Mouse (Mus musculus) hindlimb bud, embryonic 11.5 days (tissue): ENCODE data around the gene Lrguk.

Experiments used
- DNase-seq: peaks from one replicate; pipeline ENCODE4 v3.0.0-alpha.2; 2012; ENCODE audit warnings: low read depth, low spot score; ENCODE audit errors: extremely low spot score

Gene Lrguk

DNA sequence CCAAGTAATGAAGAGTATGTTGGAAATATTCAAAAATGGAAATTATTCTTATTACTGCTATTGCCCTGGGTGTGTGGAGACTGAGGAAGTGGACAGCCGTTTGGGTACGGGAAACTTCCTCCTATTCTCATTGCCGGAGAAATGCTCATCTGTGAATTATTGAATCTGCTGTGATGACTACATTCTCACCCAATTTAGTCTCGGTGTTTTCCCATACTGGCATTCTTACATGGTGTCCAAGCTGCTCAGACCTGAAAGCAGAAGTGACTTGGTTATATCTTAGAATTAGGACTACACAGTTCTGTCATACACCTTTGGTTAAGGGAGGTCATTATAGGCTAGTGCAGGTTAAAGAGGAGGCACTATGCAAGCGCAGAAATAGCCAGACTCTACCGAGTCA is 30.5 kb downstream of the Lrguk start:
- no peak for DNase-seq

DNA sequence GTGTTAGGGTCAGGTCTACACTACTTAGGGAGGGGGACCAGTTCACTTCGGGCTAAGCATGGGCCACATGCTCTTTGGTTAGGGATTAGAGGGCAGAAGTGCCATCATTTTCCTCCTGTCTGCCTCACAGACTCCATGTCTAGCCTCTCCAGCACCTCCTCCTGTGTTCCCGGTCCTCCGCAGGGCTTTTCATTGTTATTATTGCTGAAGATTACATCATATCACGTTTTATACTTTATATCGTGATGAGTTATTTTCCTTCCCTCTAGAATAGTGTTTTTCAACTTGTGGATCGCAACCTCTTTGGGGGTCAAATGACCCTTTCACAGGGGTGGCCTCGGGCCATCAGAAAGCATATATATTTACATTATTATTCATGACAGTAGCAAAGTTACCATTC is 37.5 kb downstream of the Lrguk start:
- no peak for DNase-seq

DNA sequence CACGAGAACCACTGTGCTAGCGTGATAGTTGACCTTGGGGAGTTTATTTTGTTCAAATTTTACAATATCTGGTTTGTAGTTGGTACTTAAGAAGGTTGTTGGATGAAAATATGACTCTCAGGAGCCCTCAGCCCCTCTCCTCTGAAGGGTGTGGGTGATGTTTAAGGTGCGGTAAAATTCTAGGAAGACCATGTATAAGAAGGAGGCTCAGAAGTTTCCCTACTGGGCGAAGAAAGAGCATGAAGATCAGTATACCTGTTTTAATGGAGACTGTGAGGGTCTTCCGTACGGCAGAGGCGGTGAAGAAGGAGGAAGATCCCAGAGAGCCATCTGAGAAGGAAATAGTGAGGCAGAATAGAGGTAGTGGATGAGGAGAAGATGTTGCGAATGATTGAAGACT is 38.0 kb downstream of the Lrguk start:
- DNase-seq = no peak

DNA sequence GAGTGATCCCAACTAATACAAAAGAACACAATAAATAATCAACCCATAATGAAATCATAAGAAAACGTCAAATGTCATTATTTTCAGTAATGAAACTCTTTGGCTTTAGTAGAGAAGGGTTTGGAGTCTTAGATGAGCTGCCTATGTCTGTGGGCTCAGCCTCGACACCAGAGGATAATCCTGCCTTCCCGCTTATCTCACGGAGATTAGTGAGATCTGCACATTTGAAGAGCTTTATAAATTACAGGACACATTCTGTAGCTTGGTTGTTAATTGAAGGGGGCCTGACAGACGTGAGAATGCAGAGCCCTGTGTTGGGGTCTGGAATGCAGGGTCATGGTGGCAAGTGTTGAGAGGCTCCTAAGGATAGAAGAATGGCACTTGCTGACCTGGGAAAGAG is 42.7 kb downstream of the Lrguk start:
- no peak for DNase-seq

DNA sequence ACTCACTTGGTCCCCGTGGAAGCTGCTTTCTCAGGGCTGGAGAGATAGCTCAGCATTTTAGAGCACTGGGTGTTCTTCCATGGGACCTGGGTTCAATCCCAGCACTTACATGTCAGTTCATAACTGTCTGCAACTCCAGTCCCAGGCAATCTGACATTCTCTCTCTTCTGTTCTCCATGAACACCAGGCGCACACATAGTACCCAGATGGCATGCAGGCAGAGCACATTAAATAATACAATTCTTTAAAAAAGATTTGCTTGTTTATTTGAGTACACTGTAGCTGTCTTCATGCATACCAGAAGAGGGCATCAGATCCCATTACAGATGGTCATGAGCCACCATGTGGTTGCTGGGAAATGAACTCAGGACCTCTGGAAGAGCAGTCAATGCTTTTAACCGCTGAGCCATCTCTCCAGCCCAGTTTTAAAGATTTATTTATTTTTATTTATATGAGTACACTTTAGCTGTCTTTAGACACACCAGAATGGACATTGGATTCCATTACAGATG is 44.7 kb downstream of the Lrguk start:
- DNase-seq = no peak

DNA sequence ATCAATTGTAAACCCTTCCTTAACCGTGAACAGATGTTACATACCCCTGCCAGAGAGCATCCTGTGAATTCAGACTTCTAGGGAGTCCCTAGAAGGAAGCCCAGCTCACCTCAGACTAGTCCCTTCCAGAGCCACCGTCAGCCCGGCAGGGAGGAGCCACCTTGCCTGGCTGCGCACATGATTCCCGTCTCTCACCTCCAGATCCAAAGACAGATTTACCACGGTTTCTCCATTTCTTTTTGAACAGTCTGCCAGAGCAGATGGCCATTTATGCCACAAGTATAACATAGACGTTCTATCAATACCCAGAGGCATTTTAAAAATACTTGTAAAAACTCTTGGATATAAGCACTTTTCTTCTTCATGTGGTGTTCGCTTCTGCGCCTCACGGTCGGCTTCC is 46.3 kb downstream of the Lrguk start:
- DNase-seq = no peak

DNA sequence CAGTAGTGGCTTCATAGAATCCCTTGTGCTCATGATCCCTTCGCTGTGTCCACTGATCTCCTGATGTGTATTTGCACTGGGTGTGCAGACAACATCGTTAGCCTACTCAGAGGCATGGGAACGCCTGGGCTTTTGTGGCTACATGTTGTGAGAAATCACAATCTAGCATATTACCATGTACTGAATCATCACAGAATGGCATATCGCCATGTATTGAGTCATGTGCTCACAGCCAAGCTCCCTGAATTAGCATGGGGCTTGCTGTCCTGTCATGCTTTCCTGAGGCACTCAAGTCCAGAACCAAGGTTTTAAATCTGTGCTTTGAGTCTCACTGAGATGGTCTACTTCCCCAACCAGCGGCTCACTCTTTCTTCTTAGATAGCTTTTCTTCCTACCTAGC is 54.2 kb downstream of the Lrguk start:
- no peak for DNase-seq

DNA sequence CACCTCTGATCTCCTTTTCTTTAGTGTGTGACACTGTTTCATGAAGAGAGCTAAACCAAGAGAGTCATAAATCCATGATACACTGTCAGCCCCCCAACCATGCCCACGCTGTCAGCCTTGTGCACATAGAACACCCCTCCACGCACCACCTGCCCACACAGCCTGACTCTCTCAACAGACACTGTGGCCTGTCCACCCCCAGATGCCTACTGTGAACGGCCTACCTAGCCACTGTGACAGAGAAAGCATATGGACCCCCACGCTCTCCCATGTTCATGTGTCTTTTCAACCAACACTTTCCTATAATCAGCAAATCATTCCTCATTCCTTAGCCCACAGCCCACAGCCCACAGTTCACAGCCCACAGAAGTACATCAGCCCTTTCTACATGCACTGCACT is 58.5 kb downstream of the Lrguk start:
- DNase-seq = no peak

DNA sequence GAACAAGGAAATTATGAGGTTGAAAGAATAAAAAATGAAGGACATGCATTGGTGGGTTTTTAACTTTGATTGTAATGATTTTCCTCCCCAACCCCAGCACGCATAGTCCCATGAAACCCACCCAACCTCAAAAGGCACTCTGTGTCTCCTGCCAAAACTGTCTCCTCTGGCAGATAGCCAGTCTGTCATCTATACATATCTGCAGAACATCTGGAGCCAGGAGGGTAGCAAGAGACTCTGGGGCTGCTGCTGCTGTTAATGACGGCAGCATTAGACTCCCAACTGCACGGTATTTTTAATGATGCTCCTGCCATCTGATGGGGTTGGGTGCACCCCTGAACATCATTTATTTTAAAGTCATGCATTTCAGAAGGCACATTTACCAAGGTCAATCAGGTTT is 59.7 kb downstream of the Lrguk start:
- no peak for DNase-seq

DNA sequence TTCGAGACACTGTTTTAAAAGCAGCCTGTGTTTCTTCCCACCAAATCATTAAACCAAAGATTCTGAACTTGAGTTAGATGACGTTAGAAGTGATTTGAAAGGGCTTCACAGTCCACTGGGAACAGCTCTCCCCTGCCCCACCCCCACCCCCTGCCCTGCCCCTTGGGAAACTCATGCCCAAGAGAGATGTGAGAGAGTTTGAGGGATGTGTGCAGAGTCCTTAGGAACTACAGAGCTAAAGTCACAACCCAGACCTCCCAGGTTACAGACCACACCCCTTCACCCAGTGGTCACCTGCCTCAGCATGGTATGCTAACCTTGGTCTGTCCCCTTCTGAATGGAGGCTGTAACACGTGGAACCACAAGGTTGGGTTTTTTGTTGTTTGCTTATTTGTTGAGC is 62.3 kb downstream of the Lrguk start:
- DNase-seq = no peak

DNA sequence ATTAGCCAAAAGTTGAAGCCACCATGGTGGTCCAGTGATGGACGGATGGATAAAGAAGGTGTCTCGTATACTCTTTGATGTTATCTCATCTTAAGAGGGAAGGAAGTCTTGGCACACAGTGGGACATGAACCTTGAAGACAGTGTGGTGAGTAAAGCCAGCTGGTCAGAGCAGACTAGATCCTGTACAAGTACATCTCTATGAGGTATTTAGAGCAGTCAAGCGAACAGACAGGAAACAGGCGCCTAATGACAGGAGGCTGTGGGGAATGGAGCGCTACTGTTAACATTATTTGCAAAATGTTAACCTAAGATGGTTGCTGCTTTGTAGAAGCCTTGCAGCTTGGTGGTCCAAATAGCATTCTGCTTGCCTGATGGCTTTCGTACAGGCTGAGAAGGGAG is 67.0 kb downstream of the Lrguk start:
- DNase-seq = no peak

DNA sequence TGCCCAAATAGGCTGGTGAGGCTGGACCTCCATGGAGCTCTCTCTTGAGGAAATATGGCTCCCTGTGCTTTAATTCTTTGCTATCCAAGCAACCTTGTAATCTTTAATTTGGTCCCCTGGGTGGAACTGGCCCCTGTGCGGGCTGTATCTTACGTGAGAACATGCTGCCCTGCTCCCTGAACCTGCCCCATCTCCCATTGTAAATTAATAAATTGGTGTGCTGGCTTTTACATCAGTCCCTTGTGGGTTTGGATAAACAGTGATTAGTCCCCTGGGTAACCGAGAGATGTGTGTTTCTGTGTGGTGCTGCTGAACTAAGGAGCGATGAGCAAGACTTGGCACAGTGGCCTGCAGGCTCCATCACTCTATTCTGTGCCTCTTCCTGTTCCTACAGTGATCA is 67.7 kb downstream of the Lrguk start:
- DNase-seq = no peak

DNA sequence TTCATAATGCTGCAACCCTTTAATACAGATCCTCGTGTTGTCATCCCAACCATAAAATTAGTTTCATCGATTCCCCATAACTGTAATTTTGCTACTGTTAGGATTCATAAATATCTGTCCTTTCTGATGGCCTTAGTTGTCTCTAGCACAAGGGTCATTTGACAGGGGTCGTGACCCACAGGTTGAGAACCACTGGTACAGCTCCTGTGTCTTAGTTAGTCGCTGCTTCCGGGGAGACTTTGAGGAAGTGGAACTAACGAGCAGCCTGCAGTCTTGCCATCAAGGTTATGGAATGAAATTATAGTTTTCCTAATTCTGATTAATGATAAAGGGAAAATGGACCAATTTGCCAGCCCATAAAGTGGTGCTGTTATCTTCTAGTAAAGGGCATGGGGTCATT is 70.5 kb downstream of the Lrguk start:
- DNase-seq = no peak

DNA sequence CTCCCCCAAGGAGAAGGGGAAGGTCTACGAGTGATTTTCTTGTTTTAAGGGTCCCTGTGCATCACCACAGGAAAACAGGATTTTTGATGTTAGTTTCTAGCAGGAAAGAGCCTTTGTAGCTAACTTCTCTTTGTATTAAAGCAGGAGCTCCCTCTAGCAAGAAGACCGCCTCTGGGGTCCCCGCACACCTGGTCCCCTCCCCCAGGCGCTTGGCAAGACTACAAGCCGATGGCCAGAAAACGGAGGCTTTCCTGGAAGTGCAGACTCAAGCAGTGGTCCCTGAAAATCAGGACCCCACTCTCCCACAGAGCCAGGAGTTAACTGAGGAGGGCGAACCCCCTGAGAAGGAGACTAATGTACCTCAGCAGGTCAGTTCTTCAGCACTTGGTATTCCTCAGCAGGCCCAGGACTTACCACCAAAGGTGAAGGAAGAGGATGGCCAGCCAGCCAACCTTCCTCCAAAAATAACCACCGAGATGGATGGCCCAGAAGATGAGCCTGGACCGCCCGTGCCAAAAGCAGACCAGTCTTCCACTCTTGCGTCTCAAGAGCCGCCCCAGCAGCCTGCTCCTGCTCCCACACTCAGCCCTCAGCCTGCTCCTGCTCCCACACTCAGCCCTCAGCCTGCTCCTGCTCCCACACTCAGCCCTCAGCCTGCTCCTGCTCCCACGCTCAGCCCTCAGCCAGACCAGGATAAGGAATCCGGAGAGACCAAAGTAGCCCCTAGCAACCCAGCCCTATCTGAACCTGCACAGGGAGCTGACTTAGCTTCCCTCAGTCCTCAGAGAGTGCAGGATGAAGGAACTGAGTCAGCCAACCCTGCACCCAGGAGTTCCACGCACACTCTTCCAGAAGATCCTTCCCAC is 72.5 kb downstream of the Lrguk start:
- no peak for DNase-seq

DNA sequence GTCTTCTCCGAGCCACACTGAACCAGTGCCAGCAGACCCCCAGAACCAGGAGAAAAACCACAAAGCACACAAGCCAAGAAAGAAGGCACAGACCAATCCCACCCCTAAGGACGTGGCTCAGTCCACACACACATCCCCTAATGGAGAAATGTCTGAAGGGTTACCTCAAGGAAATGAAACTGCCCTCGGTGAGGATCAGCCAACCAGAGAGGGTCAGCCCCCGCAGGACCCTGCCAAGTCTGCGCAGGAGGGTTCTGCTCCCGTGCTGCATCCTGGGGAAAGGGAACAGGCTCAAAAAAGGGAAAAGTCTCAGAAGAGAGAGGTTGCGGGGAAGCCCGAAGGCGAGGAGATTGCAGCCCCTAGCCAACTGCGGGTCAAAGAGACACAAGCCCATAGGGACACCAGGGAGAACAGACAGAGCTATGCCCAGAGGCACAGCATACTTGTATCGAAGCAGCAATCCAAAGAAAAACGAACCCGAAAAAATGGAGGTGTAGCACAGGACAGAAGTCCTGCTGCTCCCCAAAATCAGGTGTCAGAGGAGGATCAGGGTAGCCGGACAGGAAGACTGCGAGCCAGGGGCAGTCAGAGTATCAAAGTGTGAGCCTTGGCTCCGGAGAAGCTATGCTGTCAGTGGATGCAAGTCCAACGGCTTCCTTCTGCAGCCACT is 74.1 kb downstream of the Lrguk start:
- no peak for DNase-seq

DNA sequence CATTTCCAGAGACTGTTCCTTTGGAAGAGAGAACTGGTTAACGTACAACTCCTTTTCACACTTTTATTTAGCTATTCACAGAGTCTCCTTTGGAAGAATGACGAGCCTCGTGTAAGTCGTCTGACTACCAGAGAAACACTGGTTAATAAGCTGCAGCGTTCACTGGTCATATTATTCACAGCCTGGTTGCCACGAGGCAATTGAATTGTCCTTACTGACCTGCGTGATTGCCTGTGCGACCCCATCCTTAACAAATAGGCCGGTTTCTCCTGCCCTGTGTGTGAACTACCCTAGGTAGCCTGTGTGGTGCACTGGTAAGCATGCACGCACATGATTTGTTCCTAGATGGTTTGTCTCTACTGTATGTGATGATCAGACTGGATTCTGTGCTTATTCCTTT is 81.3 kb downstream of the Lrguk start:
- no peak for DNase-seq

DNA sequence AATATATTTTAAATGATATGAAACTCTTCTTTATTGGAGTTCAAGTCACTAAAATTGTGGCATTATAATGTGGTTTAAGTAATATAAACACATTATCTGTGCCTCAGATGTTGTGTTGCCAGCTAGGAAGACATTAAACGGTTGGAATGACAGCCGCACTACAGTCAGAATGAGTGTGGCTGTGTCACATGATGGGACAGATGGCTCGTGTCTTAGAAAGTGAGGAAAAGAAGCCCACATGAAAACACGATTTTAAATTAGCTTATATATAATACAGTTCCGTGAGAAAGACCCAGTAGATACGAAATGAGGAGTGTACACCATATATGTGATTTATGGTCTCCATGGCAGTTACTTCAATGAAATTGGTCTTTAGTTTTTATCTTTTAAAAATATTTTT is 82.2 kb downstream of the Lrguk start:
- no peak for DNase-seq

DNA sequence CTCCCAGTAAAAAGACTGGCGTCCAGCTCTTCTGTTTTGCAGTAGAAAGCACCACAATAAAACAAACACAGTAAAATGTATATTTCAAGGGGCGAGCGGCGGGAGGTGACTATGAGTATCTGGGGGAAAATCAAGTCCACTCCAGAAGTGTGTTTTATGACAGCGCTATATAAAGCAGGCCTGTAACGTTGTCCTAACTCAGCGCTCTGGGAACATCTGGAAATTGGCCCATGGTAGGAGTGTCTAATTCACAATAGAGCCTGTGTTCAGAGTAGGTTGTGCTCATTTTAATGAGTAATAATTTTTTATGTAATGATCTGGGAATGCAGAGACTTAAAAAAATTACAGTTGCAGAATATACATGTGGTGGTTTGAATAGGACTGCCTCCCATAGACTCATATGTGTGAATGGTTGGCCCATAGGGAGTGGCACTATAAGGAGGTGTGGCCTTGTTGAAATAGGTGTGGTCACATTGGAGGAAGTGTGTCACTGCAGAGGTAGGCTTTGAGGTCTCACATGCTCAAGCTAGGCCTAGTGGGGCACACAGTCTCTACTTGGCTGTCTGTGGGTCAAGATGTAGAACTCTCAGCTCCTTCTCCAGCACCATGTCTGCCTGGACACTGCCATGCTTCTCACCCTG is 87.7 kb downstream of the Lrguk start:
- no peak for DNase-seq

DNA sequence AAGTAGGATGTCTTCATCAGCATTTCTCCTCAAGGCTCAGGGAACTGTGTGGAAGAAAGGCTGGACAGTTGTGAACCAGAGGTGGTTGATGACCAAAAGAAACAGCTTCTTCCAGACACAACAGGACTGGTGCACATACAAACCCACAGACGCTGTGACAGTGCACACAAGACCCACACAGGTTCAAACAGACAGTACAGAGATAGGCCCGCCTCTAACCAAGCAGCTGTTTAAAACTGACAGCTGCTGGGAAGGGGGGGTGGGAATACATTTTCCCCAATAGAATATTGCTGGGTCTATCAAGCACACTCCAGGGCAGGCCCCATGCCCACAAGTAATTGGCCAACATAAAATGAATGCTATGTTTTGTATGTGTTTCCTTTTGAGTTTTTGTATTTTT is 95.2 kb downstream of the Lrguk start:
- no peak for DNase-seq

DNA sequence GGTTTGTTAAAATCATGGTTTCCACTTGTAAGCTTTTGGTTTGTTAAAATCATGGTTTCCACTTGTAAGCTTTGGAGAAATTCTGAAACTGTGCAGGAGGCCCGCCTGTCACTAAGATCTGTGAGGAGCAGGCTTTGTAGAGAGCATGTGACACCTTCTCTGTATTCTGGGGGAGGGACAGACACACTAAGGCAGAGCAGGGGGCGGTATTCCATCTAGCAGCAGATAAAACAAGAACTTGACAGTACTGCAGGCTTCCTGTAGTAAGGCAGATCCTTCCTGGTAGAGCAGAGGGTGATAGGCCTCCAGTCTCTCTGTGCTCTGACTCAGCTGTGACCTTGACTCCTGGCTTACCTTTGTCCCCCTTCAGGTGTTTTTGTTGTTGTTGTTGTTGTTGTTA is 100.0 kb downstream of the Lrguk start:
- no peak for DNase-seq

DNA sequence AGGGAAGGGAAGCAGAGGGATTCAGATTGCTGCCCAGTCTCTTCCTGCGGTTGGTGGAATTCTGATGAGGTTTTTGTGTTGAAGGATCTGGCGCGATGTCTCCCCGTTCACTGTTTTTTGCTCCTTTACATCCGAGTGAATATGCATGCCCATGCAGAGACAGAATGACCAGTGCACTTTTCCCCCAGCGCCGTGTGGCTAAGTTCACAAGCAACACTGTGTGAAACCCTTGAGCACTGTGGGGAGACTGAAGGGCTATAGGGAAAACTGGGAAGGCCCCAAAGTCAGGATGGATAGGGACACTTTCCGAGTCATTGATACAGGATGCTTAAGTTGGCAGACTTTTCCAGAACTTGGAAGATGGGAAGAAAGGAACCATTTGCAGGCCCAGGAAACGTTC is 103.1 kb downstream of the Lrguk start:
- no peak for DNase-seq

DNA sequence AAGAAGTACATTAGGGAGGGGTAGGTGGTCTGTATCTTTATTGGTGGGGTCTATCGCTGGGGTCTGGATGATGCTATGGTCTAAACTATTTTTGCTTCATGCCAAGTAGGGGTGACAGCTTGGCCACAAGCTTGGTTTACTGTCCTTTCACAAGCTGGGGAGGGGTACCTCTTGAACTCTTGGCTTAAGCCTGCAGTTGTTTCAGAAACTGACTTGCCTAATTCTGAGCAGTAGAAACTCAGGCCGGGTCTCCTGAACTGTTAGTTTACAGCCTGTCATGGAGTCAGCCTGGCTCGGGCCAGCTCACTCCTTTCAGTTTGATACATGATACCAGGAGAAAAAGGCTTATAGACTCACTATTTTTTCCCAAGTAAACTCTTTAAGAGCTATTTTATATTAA is 109.1 kb downstream of the Lrguk start:
- DNase-seq = no peak
